Mouse (Mus musculus): Measurements from ENCODE around the gene Pacsin2.

GRCm38 (mm10) chr15:83452219-83452760 is 12.1 kb downstream of the Pacsin2 start:
- TF ChIP-seq CTCF (IDR thresholded peaks at IDR 0.05; ENCODE audit: control insufficient read depth, insufficient read depth, insufficient replicate concordance, low read depth, low read length), result no peak
- TF ChIP-seq POLR2A (IDR thresholded peaks at IDR 0.05; ENCODE audit: control insufficient read depth, low read depth, low read length), result no peak
